Mouse (Mus musculus): ENCODE measurements around the gene Cgas.

DNA sequence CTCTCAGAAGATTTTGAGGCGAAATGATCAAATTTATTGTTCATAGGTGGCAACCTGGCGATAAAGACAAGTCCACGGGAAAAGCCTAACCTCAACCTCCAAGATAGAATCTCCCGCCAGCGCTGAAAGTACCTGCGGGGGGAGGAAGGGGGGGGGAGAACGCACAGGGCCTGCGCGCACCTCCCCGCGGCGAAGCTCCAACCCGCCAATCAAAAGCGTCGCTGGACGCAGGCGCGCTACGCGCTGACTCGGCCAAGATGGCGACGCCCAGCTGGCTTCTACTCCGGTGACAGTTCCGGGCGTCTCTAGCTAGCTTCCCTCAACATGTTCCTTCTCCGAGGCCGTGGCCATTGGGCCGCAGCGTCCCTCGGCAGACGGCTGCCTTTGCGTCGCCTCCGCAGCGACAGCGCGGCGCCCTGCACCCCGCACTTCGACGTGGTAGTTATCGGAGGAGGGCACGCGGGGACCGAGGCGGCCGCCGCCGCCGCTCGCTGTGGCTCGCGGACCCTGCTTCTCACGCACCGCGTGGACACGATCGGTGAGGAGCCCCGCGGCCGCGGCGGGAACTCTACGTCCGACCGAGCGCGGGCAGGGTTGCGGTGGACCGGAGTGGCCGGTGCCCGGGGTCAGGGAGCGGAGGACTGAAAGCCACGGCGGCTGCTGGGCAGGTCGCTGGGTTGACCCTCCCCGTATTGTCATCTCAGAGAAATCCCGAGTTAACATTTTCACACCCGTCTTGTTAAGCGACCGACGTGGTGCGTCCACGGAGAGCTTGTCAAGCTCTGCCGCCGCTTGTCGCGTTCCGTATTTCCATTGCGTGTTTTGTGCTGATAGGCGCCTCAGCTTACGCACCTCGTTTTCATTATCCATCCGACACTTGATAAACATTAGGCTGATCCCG lies 5.2 kb upstream of the Cgas start, which contains the start of the genes Mto1 and Gm17324:
- TF ChIP-seq CTCF (conservative IDR thresholded peaks at IDR 0.05; ENCODE audit: insufficient read depth, insufficient read length, low read depth, low read length), result no peak
- TF ChIP-seq POLR2A (IDR thresholded peaks at IDR 0.05; ENCODE audit: low read depth, low read length), result peak; percentile 66

Measured in kidney, adult 2 months (tissue).